Mouse (Mus musculus): ENCODE results near the gene Acvr2b. TPM values are rescaled to one million over a fixed set of nuclear protein-coding genes. Genes with fewer than 3 reads are reported as not detected.

Acvr2b gene
- polyA plus RNA-seq, 1 experiment, result 32.1 TPM

DNA sequence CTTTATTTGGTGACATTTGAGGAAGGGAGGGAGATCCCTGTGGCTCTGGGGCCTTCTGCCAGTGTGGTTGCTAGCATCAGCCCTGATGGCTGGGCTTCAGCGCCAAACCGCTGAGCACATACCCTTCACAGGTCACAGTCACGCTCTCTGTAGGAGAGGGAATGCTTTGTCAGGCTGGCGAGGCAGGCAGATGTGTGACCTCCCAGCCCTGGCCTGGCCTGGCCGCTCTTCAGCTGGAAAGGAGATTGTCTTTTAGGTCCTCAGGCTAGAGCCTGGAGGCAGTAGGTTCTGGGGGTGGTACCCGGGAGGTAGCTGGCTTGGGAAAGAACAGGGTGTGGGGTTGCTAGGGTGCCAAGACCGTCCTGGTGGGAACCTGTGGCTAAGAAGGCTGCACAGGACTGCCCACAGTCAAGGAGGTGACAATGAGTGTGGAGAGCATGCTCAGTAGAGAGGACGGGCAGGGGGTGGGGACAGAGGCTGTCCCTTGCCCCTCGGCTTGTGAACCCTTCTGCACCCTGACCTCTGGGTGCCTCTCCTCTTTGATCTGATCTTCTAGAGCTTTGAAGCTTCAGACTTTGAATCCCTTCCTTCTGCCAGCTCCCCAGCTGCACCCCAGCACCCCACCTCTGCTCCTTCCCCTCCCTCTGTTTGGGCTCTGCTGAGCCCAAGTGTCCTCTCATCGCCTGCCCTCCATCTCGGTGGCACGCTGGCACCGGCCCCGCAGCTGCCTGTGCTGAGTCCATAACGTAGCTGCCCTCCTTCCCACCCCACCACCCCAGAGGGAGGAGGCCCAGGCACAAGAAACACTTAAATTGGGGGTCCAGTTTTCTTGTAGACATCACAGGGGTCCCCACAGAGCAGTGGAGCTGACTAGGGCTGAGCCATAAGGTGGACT, 73.0 kb downstream of the Acvr2b start:
- DNase-seq (ENCODE audit: low read depth), result no peak
- TF ChIP-seq POLR2A (IDR thresholded peaks at IDR 0.05; ENCODE audit: borderline replicate concordance, extremely low read depth, insufficient read depth, insufficient read length, poor library complexity, severe bottlenecking) (no peak), CTCF (IDR thresholded peaks at IDR 0.05; ENCODE audit: borderline replicate concordance, extremely low read depth, insufficient read depth, insufficient read length) (no peak)

DNA sequence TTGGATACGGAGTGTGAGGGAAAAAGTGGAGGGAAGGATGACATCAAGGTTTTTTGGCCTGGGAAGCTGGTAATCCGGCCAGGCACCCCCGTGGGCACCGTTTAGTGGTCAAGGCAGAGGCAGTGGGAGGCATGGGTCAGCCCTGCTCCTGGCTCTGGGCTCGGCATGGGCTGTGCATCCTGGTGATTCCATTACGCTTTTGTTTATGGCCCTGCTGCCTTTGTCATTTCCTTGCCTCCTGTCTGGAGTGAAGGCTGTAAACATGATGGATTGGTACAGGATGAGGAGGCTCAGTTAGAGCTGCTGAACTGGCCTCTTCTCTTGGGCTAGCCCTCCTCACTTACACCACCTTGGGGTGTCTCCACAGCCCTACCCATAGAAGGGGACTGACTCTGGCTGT, 75.8 kb downstream of the Acvr2b start:
- TF ChIP-seq POLR2A (IDR thresholded peaks at IDR 0.05; ENCODE audit: borderline replicate concordance, extremely low read depth, insufficient read depth, insufficient read length, poor library complexity, severe bottlenecking) (no peak), CTCF (IDR thresholded peaks at IDR 0.05; ENCODE audit: borderline replicate concordance, extremely low read depth, insufficient read depth, insufficient read length) (no peak)
- DNase-seq (ENCODE audit: low read depth), result no peak

DNA sequence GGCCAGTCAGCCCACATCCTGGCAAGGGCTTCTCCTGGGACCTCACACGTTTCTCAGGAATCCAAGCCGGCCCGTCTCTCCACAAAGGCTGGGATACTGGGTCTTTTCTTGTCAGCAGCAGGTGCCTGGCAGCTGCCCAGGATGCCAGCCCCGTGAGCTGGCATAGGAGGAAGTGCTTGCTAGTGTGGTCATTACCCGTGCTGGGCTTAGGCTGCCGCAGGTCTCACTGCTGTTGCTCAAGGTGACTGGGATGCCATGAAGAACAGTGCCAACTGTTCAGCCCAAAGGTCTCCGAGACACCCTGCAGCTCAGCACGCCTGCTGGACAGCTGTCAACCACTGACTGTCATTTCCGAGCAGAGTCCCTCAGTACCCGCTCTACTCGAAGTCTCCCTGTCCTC, 76.4 kb downstream of the Acvr2b start:
- TF ChIP-seq CTCF (IDR thresholded peaks at IDR 0.05; ENCODE audit: borderline replicate concordance, extremely low read depth, insufficient read depth, insufficient read length) (no peak), POLR2A (IDR thresholded peaks at IDR 0.05; ENCODE audit: borderline replicate concordance, extremely low read depth, insufficient read depth, insufficient read length, poor library complexity, severe bottlenecking) (no peak)
- DNase-seq (ENCODE audit: low read depth), result peak; percentile 66

DNA sequence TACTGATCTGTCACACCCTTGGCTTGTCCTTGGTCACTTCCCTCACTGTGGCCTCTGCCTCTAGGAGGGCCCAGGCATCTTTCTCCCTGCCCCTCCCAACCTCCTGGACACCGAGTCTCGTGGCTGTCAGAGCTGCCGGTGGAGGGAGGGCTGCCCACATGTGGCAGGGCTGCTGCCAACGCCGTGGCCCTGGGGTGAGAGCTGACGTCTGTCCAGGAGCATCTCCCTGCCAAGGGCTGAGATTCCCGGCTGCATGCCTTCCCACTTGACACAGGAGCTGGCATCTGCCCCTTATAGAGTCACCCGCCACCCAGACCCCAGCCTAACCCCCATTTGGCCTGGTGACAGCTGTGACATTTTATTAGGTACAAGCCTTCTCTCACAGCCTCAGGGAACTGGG, 77.4 kb downstream of the Acvr2b start:
- no peak for DNase-seq (ENCODE audit: low read depth)
- no peak for TF ChIP-seq CTCF (IDR thresholded peaks at IDR 0.05; ENCODE audit: borderline replicate concordance, extremely low read depth, insufficient read depth, insufficient read length)

DNA sequence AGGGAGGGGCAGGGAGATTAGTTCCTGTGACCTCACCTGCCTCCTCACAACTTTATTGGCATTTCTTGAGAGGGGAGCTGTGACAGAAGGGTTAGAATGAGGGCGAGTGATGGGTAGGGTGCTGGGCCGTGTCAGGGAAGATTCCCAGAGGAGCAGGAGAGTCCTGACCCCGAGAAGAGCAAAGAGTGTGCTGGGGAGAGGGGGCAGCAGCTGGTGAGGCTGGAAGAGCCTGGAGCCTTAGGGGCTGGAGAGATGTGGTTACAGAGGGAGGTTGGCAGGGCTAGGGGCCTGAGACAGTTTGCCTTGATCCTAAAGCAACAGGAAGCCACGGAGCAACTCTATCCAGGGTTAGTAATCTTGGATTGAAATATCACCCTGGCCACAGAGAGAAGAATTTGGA, 79.7 kb downstream of the Acvr2b start:
- TF ChIP-seq CTCF (IDR thresholded peaks at IDR 0.05; ENCODE audit: borderline replicate concordance, extremely low read depth, insufficient read depth, insufficient read length), result no peak
- DNase-seq (ENCODE audit: low read depth), result no peak

DNA sequence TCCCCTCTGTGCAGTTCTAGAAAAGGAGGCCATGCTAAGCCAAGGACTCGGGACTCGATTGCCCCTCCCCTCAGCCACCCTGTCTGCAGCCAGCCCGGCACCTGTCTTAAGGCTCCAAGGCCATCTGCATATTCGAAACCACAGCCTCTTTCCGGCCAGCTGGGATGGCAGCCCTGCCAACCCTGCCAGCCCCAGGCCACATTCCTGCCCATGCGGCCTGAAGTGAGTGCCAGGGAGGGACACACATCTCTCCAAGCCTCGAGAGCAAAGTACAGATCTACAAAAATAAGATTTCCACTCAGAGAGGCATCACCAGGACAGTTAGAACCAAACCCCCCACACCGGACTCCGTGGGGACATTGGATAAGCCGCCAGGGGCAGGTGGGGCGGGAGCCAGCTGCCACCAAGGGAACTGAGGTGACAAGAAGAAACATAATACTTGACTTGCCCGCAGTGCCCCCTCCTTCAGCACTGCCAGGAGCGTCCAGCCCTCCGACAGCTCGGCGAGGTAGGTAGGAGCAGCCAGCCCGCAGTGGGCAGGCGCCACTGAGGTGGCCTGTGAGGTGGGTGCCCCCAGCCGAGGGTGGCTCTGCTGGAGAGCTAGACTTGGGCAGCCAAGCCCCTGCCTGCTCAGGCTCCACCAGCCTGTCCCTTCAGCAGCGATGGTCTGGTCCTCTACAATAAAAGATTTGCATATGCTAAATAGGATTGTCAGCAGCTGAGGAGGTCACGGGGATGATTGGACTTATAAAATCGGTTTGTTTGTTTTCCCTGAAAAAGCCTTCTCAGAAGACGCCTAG, 81.8 kb downstream of the Acvr2b start:
- no peak for TF ChIP-seq POLR2A (IDR thresholded peaks at IDR 0.05; ENCODE audit: borderline replicate concordance, extremely low read depth, insufficient read depth, insufficient read length, poor library complexity, severe bottlenecking)
- no peak for TF ChIP-seq CTCF (IDR thresholded peaks at IDR 0.05; ENCODE audit: borderline replicate concordance, extremely low read depth, insufficient read depth, insufficient read length)
- DNase-seq (ENCODE audit: low read depth), result peak; percentile 48

DNA sequence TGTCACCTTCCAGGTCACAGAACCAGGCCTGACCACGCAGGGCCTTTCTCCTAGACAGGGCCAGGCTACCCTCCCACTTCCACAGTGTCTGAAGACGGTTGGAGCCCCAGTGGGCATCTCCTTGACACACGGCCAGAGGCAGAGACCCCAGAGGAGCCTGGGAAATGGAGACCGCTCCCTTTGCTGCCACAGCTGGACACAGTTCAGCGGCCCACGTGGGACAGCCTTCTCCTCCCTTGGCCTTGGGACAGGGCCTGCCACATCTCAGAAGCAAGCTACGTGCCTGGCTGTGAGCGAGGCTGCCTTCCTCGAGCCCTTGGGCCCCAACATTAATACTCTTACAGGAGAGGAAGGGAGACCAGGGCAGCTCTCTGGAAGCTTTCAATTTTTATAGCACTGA, 82.5 kb downstream of the Acvr2b start:
- DNase-seq (ENCODE audit: low read depth), result no peak
- no peak for TF ChIP-seq POLR2A (IDR thresholded peaks at IDR 0.05; ENCODE audit: borderline replicate concordance, extremely low read depth, insufficient read depth, insufficient read length, poor library complexity, severe bottlenecking)
- no peak for TF ChIP-seq CTCF (IDR thresholded peaks at IDR 0.05; ENCODE audit: borderline replicate concordance, extremely low read depth, insufficient read depth, insufficient read length)

Other genes with a start within 250 kb of the Acvr2b start
- 1.4 and 2.1 TPM in 2 replicates for gene Acaa1b, start 245.0 kb upstream of the Acvr2b start, polyA plus RNA-seq (2012; rRNA removed)
- gene Gm47289, start 243.0 kb upstream of the Acvr2b start, polyA plus RNA-seq (2012; rRNA removed), result not detected in 2 replicates
- 0.06 and 0.10 TPM in 2 replicates for gene Slc22a13, start 193.0 kb upstream of the Acvr2b start, polyA plus RNA-seq (2012; rRNA removed)
- 53.8 and 55.0 TPM in 2 replicates for gene Oxsr1, start 79.7 kb upstream of the Acvr2b start, polyA plus RNA-seq (2012; rRNA removed)
- gene Acaa1a, start 62.4 kb upstream of the Acvr2b start, polyA plus RNA-seq (2012; rRNA removed), result 132 and 164 TPM in 2 replicates
- gene Myd88, start 60.7 kb upstream of the Acvr2b start, polyA plus RNA-seq (2012; rRNA removed), result 3.1 and 4.4 TPM in 2 replicates
- 5.2 and 6.3 TPM in 2 replicates for gene Xylb, start 44.7 kb upstream of the Acvr2b start, polyA plus RNA-seq (2012; rRNA removed)
- 0.04 and 0.05 TPM in 2 replicates for gene Slc22a14, start 36.6 kb upstream of the Acvr2b start, polyA plus RNA-seq (2012; rRNA removed)
- 21.4 and 25.7 TPM in 2 replicates for gene Exog, start 42.8 kb downstream of the Acvr2b start, polyA plus RNA-seq (2012; rRNA removed)
- gene Scn5a, start 176.9 kb downstream of the Acvr2b start, polyA plus RNA-seq (2012; rRNA removed), result 0.97 and 1.5 TPM in 2 replicates

Measured in brain, embryonic 14.5 days (tissue).